Mouse (Mus musculus) small intestine, adult 2 months (tissue): Measurements from ENCODE around the gene Ccdc182.

Source experiments
- CTCF ChIP-seq: fragments of 200-500 bp; IDR thresholded peaks from 2 replicates; pipeline ENCODE4 v1.5.1; 2012; ENCODE audit warnings: low read depth, mild to moderate bottlenecking, control low read depth, inconsistent platforms, low read length, moderate library complexity, mixed read lengths; ENCODE audit not compliant: insufficient replicate concordance, insufficient read length; ENCODE audit errors: extremely low read depth
- POLR2A ChIP-seq: fragments of 200-500 bp; IDR thresholded peaks from 2 replicates; pipeline ENCODE4 v1.6.1; 2012; ENCODE audit warnings: low read depth, mild to moderate bottlenecking, control low read depth, inconsistent platforms, low read length, moderate library complexity

DNA sequence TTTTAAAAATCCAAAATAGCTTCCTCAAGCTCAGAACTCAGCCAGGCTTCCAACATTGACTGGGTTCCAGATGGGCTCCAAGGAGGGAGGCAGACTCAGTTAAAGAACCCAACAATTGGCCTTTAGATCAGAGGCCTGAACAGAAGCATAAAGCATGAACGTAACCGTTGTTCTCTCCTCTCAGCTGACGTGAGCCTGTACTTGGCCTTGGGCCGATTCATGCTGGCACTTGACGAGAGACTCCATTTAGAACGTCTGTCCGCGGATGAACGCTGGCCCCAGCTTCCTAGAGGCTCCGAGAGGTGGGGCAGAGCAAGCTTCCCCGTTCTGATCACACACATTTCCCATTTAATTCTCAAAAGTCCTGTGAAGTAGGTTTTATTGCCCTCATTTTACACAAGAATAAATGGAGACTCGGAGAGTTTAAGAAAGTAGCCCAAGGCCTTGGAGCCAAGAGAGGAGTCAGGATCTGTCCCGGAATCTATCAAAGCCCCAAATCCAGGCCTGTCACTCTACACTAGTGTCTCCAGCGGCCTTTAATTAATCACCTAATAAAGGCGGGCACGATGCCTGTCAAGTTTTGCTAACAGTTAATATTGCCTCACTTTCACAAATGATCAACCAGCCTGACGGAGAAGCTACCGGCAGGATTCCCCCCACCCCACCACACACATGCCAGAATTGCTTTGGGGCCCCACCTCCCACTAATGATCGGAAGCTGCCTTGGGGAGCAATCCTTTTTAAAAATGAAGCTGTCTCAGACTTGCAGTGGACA is 17.1 kb upstream of the Ccdc182 start:
- TF ChIP-seq CTCF (no peak), POLR2A (no peak)
